Mouse (Mus musculus) thymus, postnatal 10 days (tissue): Measurements from ENCODE around the gene Tuba3b.

Source experiments
- DNase-seq, 2 experiments: peaks; one replicate each; pipeline ENCODE4 v3.0.0; 2021; ENCODE audit warnings: low spot score in 2 of 2

Tuba3b gene

DNA sequence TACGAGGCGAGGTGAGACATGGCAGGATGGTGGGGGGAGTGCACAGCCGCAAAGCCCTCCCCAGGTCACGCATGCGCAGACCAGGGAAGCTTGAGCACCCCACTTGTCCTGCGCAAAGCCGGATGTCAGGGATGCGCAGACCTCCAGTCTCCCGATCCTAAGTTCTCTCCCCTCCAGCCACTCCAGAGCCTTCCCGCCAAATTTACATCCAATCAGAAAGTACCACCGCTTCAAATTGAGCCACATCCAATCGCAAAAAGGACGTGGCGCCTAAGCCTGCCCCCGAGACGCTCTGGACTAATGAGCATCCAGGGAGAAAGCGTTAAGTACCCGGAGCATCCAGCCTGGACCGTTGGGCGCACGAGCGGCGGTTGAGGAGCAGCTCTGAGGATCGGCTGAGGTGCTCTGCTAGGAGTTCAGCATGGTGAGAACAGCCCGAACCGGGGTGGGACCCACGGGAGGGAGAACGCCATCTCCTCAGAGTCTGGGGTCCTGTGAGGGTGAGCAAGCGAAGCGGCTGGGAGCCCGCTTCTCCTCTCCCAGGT, at the start of gene Tuba3b:
Gene Tuba3b, plus strand, starts transcription at position 92 of the 545 bp plus-strand sequence.
- no peak for DNase-seq

DNA sequence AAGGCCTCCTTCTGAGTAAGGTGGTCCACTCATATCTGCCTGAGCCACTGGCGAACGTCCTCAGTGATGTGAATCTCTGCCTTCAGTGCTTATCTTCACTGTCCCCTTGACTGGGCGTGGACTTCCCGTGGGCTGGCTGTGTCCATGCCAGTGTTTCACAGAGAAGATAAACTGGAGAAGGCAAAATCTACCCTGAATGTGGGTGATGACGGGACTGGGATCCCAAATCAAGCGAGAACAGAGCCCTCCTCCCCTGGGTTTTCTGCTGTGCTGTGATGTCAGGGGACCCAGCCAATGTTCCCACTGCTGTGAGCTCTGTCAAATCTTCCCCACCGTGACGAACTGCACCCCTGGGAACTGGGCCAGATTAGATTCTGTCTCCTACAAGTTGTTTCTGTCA, 48.3 kb upstream of the Tuba3b start:
- no peak for DNase-seq

GRCm38 (mm10) chr6:145567832-145568231, 47.7 kb upstream of the Tuba3b start:
- no peak for DNase-seq

DNA sequence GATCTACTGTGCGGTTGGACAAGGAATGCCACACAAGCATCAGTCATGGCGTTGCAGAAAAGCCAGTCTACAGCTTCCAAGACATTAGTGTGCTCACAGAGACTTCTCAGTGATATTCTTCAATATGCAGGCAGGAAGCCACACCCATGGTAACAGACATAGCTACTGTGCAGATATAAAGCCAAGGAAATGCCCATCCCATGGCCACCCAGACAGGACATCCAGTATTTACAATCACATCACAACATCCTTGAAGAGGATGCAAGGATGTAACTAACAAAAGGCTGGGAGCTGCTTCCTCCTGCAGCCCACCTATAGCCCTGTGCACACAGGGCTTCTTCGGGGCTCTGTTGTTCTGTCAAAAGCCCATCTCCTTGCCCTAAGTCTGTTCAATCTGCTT, 46.9 kb upstream of the Tuba3b start:
- DNase-seq, result no peak

DNA sequence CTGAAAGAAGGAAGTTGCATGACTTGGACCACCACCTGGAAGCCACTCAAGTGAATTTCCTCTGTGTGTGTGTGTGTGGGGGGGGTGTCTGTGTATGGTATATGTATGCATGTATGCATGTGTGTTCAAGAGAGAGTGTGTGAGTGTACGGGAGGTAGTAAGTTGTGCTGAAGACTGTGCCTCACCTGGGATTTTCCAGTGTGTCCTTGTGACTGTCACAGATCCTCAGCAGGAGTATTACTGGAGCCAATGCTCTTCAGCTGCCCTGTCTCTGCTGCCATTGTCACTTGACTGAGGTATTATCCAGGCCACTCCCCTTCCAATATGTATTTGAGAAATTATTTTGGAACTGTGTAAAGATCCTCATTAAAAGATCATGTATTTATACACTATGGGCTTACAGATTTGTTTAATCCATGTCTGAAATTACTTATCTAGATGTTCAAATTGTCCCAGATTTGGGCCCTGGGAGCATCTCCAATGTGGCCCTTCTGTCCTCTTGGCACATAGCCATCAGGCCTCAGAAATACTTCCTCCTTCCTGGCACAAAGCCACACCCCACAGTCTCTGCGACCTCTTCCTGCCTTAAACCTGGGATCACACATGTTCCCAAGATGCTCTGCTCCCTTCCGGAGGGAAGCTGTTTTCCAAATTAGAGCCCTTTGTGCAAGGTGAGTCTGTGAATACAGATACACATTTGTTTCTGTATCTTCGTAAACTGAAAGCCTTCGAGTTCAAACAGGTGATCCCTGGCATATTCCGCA, 42.1 kb upstream of the Tuba3b start:
- DNase-seq, result no peak

DNA sequence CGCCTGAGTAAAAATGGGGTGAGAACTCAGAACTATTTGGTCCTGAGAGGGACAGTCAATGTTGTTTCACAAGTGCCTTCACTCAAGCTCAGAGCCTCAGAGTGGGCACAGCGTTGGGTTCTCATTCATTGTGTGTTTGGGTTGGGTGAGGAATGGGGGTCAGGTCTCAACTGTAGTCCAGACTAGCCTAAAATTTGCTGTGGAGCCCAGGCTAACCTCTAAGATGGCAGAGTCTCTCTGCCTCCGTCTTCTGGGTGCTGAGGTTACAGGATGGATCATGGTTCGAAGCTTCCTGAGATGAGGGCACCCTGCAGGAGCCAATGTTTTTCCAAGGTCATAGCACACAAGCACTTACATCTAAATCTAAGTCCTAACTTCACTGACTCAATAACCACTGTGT, 38.8 kb upstream of the Tuba3b start:
- DNase-seq, result no peak

GRCm38 (mm10) chr6:145578457-145579185, 36.9 kb upstream of the Tuba3b start:
- no peak for DNase-seq

DNA sequence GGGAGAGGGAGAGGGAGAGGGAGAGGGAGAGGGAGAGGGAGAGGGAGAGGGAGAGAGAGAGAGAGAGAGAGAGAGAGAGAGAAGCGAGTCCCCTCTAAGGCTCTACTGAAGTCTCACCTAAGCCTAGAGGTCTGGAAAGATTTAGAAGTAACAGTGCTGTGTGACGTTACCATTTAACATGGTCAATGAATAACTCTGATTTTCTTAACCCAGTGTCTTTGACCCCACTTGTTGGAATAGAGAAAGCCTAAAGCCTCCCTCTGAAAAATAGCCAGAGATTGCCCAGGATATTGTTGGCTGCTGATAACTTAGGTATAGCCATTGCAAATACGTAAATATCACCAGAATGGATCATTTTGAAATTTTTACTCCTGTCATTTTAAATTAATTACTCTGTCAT, 35.8 kb upstream of the Tuba3b start:
- no peak for DNase-seq

GRCm38 (mm10) chr6:145581366-145582170, 34.0 kb upstream of the Tuba3b start:
- no peak for DNase-seq

GRCm38 (mm10) chr6:145585052-145585973, 30.2 kb upstream of the Tuba3b start:
- DNase-seq, result no peak

- DNase-seq, result no peak
Observed at GRCm38 (mm10) chr6:145590501-145591293, 24.9 kb upstream of the Tuba3b start.

GRCm38 (mm10) chr6:145591578-145591977, 24.0 kb upstream of the Tuba3b start:
- no peak for DNase-seq

- DNase-seq, result no peak
Observed at GRCm38 (mm10) chr6:145592036-145592435, 23.5 kb upstream of the Tuba3b start.

GRCm38 (mm10) chr6:145592531-145592998, 23.0 kb upstream of the Tuba3b start:
- DNase-seq, result no peak

DNA sequence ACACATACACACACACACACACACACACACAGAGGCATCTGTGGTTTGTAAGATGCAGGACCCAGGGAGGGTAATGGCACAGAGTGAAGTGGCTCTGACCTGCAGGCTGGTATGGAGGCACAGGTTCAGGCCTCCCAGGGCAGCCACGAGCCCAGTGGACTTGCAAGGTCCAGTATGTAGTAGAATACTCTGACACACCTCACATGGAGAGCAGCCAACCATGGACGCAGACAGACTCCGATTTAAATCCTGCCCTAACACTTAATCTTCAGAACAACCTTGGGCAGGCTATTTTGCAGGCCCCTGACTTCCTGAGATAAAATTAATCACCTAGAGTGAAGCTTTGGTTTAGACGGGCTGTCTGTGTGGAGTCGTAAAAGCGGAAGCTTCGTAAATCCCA, 21.6 kb upstream of the Tuba3b start:
- DNase-seq, result no peak

DNA sequence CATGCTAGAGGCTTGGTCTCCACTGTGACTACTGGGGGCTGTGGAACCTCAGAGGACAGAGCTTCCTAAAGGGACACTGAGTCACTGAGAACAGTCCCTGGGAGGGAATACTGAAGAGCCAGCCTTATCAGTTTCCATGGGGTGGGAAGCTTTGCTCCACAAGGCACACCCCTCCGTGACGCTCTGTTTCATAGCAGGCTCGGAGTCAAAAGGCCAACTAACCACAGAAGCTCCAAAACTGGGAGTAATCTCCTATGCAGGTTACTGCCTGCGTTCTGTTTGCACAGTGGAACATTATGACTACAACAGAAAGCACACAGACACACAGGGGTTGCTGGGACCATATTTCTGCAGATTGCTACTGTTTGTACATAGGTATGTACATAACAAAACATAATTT, 19.7 kb upstream of the Tuba3b start:
- DNase-seq, result no peak

DNA sequence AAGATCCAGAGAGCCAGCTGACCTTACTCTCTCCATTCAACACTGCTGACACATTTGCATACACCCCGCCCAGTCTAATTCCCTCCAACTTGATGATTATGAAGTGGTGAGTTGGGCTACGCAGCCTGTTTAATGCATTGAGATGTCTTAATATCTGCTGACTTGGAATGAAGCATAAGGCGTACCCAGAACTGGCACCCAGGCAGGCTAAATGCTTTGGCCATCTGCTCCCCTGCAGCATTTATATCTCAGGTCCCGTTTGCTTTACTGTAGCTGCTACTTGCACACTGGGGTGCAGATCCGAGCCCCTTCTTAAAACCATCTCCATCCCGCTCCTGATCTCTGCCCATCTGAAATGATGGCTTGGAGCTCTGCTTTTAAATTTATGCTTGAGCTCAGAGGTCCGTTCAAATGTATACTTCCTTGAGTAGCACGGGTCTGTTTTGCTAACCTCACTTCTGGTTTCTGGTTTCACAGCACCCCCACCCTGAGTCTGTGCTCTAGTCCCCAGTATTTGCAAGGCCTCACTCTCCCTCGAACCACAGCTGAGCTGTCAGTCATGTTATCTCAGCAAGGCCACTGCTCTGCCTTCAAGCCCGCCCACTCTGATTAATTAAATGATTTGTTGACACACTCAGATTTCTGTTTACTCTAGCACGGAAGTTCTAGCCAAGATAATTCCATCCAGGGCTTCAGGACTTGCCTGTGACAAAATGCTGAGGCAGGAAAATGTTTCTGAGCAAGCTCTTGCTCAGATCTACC, 16.6 kb upstream of the Tuba3b start:
- no peak for DNase-seq

DNA sequence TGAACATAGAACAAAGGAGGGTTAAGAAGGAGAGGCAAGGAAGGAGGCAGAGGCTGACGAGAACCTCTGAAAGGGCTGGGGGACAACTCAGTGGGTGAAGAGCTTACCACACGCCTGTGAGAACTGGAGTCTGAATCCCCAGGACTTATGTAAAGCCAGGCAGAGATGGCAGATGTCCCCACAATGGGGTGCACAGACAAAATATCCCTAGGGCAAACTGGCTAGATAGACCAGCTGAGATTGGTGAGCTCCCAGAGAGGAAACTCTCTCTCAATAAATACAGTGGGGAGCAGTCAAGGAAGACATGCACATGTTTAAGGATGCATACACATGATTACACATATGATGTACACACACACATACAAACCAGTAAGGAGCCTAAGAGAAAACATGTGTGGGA, 11.4 kb upstream of the Tuba3b start:
- no peak for DNase-seq

DNA sequence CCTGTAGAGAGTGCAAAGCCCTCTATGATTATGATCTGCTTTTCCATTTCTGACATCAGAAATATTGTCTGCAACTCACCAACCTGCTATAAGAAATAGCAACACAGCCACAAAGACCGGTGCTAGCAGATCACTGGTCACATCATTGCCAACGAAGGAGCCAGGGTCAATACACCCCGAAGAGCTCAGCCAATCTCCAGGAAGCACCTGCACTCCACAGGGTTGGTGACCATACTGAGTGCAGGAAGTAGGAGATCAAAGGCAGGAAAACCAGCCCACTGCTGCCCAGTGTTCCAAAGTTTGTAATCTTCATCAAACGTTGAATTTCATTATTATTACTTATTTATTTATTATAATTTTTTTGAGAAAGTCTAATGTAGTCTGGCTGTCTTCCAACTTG, 10.9 kb upstream of the Tuba3b start:
- no peak for DNase-seq
